Mouse (Mus musculus) heart, embryonic 12.5 days (tissue): ENCODE measurements around the gene Gpc6. TPM values are rescaled to one million over a fixed set of nuclear protein-coding genes. Genes with fewer than 3 reads are reported as not detected.

Experiments used
- ATAC-seq: fragments of 200-750 bp; cut with Nextera tagmentation; 2 replicates; pipeline ENCODE4 v1.8.0; 2017; ENCODE audit warnings: moderate TSS enrichment, moderate library complexity; ENCODE audit not compliant: insufficient number of reproducible peaks, low FRiP score
- H3K27ac ChIP-seq: fragments of 300-500 bp; sonication (generic); 2 replicates; pipeline ENCODE4 v1.5.1; 2016; ENCODE audit warnings: mild to moderate bottlenecking, moderate library complexity; ENCODE audit not compliant: poor library complexity, severe bottlenecking
- H3K27me3 ChIP-seq: fragments of 300-500 bp; sonication (generic); replicated peaks from 2 replicates; pipeline ENCODE4 v1.6.1; 2016; ENCODE audit warnings: mild to moderate bottlenecking, moderate library complexity
- H3K36me3 ChIP-seq: fragments of 300-500 bp; sonication (generic); 2 replicates; pipeline ENCODE4 v1.6.1; 2016; ENCODE audit warnings: mild to moderate bottlenecking, moderate library complexity
- H3K4me1 ChIP-seq: fragments of 300-500 bp; sonication (generic); replicated peaks from 2 replicates; pipeline ENCODE4 v1.6.1; 2016; ENCODE audit warnings: mild to moderate bottlenecking
- H3K4me2 ChIP-seq: fragments of 300-500 bp; sonication (generic); 2 replicates; pipeline ENCODE4 v1.6.1; 2016; ENCODE audit warnings: mild to moderate bottlenecking, moderate library complexity
- H3K4me3 ChIP-seq: fragments of 300-500 bp; sonication (generic); 2 replicates; pipeline ENCODE4 v1.5.1; 2016; ENCODE audit warnings: mild to moderate bottlenecking
- H3K9ac ChIP-seq: fragments of 300-500 bp; sonication (generic); 2 replicates; pipeline ENCODE4 v1.6.1; 2016; ENCODE audit warnings: mild to moderate bottlenecking, moderate library complexity
- H3K9me3 ChIP-seq: fragments of 300-500 bp; sonication (generic); replicated peaks from 2 replicates; pipeline ENCODE4 v1.6.1; 2016; ENCODE audit warnings: mild to moderate bottlenecking, moderate library complexity
- WGBS: fragments of 180-500 bp; shearing (Covaris S2); methylation state at CpG from one replicate; pipeline ENCODE4 v1.1.7; 2016; 5-methylcytosine and 5-hydroxymethylcytosine counted together
- polyA plus RNA-seq: library from polyadenylated mRNA; unstranded; fragments of >200 nt; fragmentation: Nextera tagmentation; extraction: Ambion mirVana; gene quantifications from 2 replicates; pipeline ENCODE4 v1.2.1, GENCODE M21; 2016

The Gpc6 gene
- polyA plus RNA-seq, 1 experiment from 2014 or later, result 15.9 TPM

GRCm38 (mm10) chr14:117155884-117156465 is 230.9 kb downstream of the Gpc6 start:
- 88% methylated on average over 14 of the region's 14 CpGs for WGBS
- Histone ChIP-seq H3K9me3 (no peaks in the 10 kb centered on the region), H3K27me3 (no peaks in the 10 kb centered on the region), H3K4me3 (no peak overlapping the region), H3K27ac (no peak overlapping the region), H3K4me2 (no peak overlapping the region), H3K4me1 (no peaks in the 10 kb centered on the region), H3K36me3 (no peaks in the 10 kb centered on the region), H3K9ac (no peak overlapping the region)
- no peak for ATAC-seq

DNA sequence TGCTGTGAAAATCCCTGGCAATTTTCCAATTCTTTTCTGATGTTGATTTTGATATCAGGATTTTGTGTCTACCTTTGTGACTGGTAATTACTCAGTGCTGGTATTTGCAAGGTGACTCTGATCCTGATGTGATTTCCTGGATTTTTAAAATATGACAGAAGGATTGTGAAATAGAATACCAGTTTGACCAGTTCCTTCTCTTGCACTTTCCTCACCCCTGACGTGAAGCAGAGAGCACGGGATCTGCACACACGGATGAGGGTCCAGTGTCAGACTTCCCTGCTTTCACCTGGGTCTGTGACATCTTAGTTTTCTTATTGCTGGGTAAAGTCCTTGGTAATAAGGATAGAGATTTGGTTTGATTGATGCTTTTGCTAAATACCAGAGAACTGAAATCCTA is 232.3 kb downstream of the Gpc6 start:
- H3K36me3 ChIP-seq, result no peaks in the 10 kb centered on the region
- no peaks in the 10 kb centered on the region for H3K4me1 ChIP-seq
- H3K27ac ChIP-seq, result no peak overlapping the region
- ATAC-seq, result no peak
- no peaks in the 10 kb centered on the region for H3K27me3 ChIP-seq
- no peak overlapping the region for H3K4me2 ChIP-seq
- 91% methylated on average over 3 of the region's 3 CpGs for WGBS
- no peak overlapping the region for H3K9ac ChIP-seq
- H3K9me3 ChIP-seq, result no peaks in the 10 kb centered on the region
- H3K4me3 ChIP-seq, result no peak overlapping the region

DNA sequence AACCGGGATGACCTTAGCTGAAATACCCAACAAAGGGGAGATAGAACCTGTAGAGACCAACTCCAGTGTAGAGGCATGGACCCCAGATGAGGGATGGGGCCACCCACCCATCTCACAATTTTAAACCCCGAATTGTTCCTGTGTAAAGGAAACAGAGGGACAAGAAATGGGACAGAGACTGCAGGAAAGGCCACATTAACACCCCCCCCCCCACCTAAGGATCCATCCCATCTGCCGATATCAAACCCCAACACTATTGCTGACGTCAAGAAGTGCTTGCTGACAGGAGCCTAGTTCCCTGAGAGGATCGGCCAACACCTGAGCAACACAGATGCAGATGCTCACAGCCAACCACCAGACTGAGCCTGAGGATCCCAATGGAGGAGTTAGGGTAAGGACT is 241.2 kb downstream of the Gpc6 start:
- Histone ChIP-seq H3K4me1 (no peaks in the 10 kb centered on the region; the same call in 1 of the 2 replicates), H3K4me2 (no peak overlapping the region), H3K27ac (no peak overlapping the region), H3K9me3 (no peaks in the 10 kb centered on the region), H3K36me3 (no peaks in the 10 kb centered on the region), H3K27me3 (no peaks in the 10 kb centered on the region), H3K4me3 (no peak overlapping the region), H3K9ac (no peak overlapping the region)
- WGBS, result 77% methylated on average over 5 of the region's 5 CpGs
- no peak for ATAC-seq

DNA sequence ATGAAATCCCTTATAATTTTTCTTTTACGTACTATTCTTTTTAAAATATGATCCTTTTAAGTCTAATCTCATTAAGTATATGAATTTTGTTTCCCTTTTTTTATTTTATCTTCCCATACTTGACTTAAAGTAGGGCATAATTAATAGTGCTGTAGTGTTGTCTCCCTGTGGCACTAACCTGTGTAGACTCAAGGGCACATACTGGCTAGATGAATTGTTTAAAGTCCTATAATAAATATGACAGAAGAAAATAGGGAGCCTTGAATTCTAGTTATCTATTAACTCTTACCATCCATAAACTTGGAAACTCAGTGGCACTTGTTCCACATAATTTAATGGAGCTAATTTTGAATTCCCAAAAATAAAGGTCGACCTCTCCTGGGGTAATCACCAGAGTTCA is 268.2 kb downstream of the Gpc6 start:
- Histone ChIP-seq H3K9ac (no peak overlapping the region), H3K4me1 (0 out of 2 replicates have a peak, but pooled peaks cover 4% of the 10 kb centered on the region), H3K36me3 (no peaks in the 10 kb centered on the region), H3K27me3 (no peaks in the 10 kb centered on the region), H3K4me2 (no peak overlapping the region), H3K27ac (no peak overlapping the region), H3K4me3 (no peak overlapping the region), H3K9me3 (no peaks in the 10 kb centered on the region)
- 76% methylated on average over 2 of the region's 2 CpGs for WGBS
- no peak for ATAC-seq

- H3K36me3 ChIP-seq, result no peaks in the 10 kb centered on the region
- H3K9ac ChIP-seq, result no peak overlapping the region
- no peak overlapping the region for H3K27ac ChIP-seq
- H3K9me3 ChIP-seq, result no peaks in the 10 kb centered on the region
- 51% methylated on average over 2 of the region's 2 CpGs for WGBS
- H3K4me3 ChIP-seq, result no peak overlapping the region
- no peak overlapping the region for H3K4me2 ChIP-seq
- no peaks in the 10 kb centered on the region for H3K4me1 ChIP-seq
- ATAC-seq, result no peak
- H3K27me3 ChIP-seq, result no peaks in the 10 kb centered on the region
Observed at GRCm38 (mm10) chr14:117202012-117202411, 276.9 kb downstream of the Gpc6 start.

DNA sequence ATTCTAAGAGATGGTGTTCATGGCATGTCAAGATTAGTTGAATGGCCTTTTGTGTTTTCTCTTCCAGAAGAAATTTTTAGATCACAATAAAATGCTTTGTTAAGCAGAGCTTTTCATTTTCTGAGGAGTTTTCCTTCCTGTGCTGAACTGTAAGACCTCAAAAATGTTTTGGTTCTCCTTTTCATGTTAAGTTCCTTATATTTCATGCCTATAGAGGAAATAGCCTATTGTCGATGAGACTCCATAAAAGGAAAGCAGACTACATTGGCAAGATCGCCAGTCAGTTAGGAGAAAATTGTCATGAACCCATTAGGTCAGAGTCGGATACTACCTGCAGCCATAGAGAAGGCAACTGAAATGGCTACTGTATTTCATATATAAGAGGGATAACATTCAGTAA is 278.8 kb downstream of the Gpc6 start:
- H3K9me3 ChIP-seq, result no peaks in the 10 kb centered on the region
- H3K27me3 ChIP-seq, result no peaks in the 10 kb centered on the region
- no peak overlapping the region for H3K4me3 ChIP-seq
- no peak overlapping the region for H3K4me2 ChIP-seq
- H3K9ac ChIP-seq, result no peak overlapping the region
- no peaks in the 10 kb centered on the region for H3K36me3 ChIP-seq
- ATAC-seq, result no peak
- H3K4me1 ChIP-seq, result no peaks in the 10 kb centered on the region
- no peak overlapping the region for H3K27ac ChIP-seq
- WGBS, result 85% methylated on average over 3 of the region's 3 CpGs

- H3K4me3 ChIP-seq, result no peak overlapping the region
- H3K4me1 ChIP-seq, result no peaks in the 10 kb centered on the region
- H3K9me3 ChIP-seq, result no peaks in the 10 kb centered on the region
- no peaks in the 10 kb centered on the region for H3K27me3 ChIP-seq
- H3K4me2 ChIP-seq, result no peak overlapping the region
- no peaks in the 10 kb centered on the region for H3K36me3 ChIP-seq
- H3K9ac ChIP-seq, result no peak overlapping the region
- no peak for ATAC-seq
- H3K27ac ChIP-seq, result no peak overlapping the region
Observed at GRCm38 (mm10) chr14:117214373-117214772, 289.3 kb downstream of the Gpc6 start.

DNA sequence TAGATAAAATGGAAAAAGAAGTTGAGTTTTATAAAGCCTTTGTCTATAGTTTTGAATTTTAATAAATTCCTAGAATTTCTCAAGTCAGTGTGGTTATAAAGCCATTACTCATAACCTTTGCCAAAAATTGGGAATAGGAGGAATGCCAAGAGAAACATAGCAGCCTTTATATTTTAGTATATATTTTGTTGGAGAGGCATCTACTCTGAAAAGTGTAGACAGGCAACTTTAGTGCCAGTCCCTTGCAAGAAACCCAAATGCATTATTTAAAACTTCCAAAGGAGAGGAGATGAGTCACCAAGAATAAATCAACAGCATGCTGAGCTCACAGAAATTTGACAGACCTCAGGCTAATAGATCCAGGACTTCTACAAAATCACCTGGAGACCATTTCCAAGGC is 301.8 kb downstream of the Gpc6 start:
- Histone ChIP-seq H3K9ac (no peak overlapping the region), H3K4me1 (no peaks in the 10 kb centered on the region), H3K4me3 (no peak overlapping the region), H3K27ac (no peak overlapping the region), H3K36me3 (no peaks in the 10 kb centered on the region), H3K4me2 (no peak overlapping the region), H3K27me3 (no peaks in the 10 kb centered on the region), H3K9me3 (no peaks in the 10 kb centered on the region)
- ATAC-seq, result no peak

DNA sequence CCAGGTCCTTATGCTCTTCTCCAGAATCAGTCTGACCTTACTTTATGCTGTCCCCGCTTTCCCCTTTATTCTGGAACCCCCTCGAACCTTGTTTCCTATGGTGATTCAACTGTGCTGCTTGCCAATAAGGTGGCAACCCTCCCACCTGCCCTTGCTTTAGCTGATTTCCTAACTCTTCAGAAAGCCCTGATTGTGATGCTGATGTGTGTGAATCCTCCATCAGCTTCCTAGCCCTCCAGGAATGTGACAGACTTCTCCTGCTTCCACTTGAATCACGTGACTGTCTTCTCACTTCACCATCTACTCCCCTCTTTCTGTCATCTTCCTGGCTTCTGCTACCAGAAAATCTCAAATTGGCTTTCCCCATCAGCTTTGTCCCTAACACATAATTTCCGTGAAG is 305.4 kb downstream of the Gpc6 start:
- Histone ChIP-seq H3K36me3 (no peaks in the 10 kb centered on the region), H3K4me3 (no peak overlapping the region), H3K4me1 (no peaks in the 10 kb centered on the region), H3K9me3 (no peaks in the 10 kb centered on the region), H3K27ac (no peak overlapping the region), H3K9ac (no peak overlapping the region), H3K27me3 (no peaks in the 10 kb centered on the region), H3K4me2 (no peak overlapping the region)
- WGBS, result 61% methylated on average over 4 of the region's 4 CpGs
- no peak for ATAC-seq

- no peak overlapping the region for H3K4me3 ChIP-seq
- no peak overlapping the region for H3K9ac ChIP-seq
- ATAC-seq, result no peak
- H3K27ac ChIP-seq, result no peak overlapping the region
- H3K27me3 ChIP-seq, result no peaks in the 10 kb centered on the region
- H3K9me3 ChIP-seq, result no peaks in the 10 kb centered on the region
- no peaks in the 10 kb centered on the region for H3K4me1 ChIP-seq
- no peaks in the 10 kb centered on the region for H3K36me3 ChIP-seq
- no peak overlapping the region for H3K4me2 ChIP-seq
- WGBS, result 87% methylated on average over 6 of the region's 6 CpGs
Observed at GRCm38 (mm10) chr14:117238226-117238625, 313.1 kb downstream of the Gpc6 start.

GRCm38 (mm10) chr14:117239694-117240427 is 314.7 kb downstream of the Gpc6 start:
- Histone ChIP-seq H3K27ac (no peak overlapping the region), H3K4me2 (no peak overlapping the region), H3K4me1 (no peaks in the 10 kb centered on the region), H3K9me3 (no peaks in the 10 kb centered on the region), H3K9ac (no peak overlapping the region), H3K4me3 (no peak overlapping the region), H3K27me3 (no peaks in the 10 kb centered on the region), H3K36me3 (no peaks in the 10 kb centered on the region)
- no peak for ATAC-seq
- WGBS, result 69% methylated on average over 8 of the region's 8 CpGs

DNA sequence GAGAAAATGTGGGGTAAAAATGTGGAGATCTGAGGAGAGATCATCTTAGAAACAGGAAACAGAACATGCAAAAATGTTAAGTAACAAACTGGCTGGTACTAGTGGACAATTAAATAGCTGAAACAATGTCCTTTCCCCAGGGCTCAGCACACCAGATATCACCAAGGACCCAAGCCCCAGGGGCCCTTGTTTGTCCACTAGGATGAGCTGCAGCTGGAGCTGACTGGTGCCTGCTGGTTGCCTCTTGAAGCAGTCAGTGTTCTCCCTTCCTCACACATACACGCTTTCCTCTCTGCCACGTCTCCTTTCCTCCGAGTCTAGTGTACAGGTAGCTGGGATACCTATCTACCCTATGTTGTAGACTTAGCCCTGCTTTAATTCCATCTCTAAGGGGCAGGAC is 320.5 kb downstream of the Gpc6 start:
- no peak overlapping the region for H3K4me2 ChIP-seq
- H3K4me1 ChIP-seq, result no peaks in the 10 kb centered on the region
- H3K36me3 ChIP-seq, result no peaks in the 10 kb centered on the region
- no peak overlapping the region for H3K27ac ChIP-seq
- 90% methylated on average over 3 of the region's 3 CpGs for WGBS
- H3K9me3 ChIP-seq, result no peaks in the 10 kb centered on the region
- ATAC-seq, result no peak
- H3K27me3 ChIP-seq, result no peaks in the 10 kb centered on the region
- H3K9ac ChIP-seq, result no peak overlapping the region
- no peak overlapping the region for H3K4me3 ChIP-seq
